Mouse (Mus musculus) stomach, postnatal 0 days (tissue): Measurements from ENCODE around the gene Arrdc4. TPM values are rescaled to one million over a fixed set of nuclear protein-coding genes. Genes with fewer than 3 reads are reported as not detected.

ENCODE experiments used
- ATAC-seq: fragments of 200-750 bp; cut with Nextera tagmentation; 2 replicates; pipeline ENCODE4 v1.8.0; 2017; ENCODE audit not compliant: low FRiP score, low TSS enrichment
- DNase-seq: peaks from one replicate; pipeline ENCODE4 v3.0.0-alpha.2; 2016; ENCODE audit warnings: low spot score
- H3K27ac ChIP-seq: fragments of 300-500 bp; sonication (generic); replicated peaks from 2 replicates; pipeline ENCODE4 v1.5.1; 2014; ENCODE audit warnings: mild to moderate bottlenecking, control low read depth
- H3K27me3 ChIP-seq: fragments of 300-500 bp; sonication (generic); 2 replicates; pipeline ENCODE4 v1.6.1; 2014; ENCODE audit warnings: low read length; ENCODE audit not compliant: control insufficient read depth, insufficient read depth
- H3K36me3 ChIP-seq: fragments of 300-500 bp; sonication (generic); 2 replicates; pipeline ENCODE4 v1.6.1; 2014; ENCODE audit warnings: low read length, mixed read lengths; ENCODE audit not compliant: control insufficient read depth, insufficient read depth
- H3K4me1 ChIP-seq: fragments of 300-500 bp; sonication (generic); replicated peaks from 2 replicates; pipeline ENCODE4 v1.6.1; 2014; ENCODE audit warnings: antibody characterized with exemption; ENCODE audit not compliant: control insufficient read depth, insufficient read depth
- H3K4me2 ChIP-seq: fragments of 300-500 bp; sonication (generic); replicated peaks from 2 replicates; pipeline ENCODE4 v1.6.1; 2014; ENCODE audit warnings: low read depth, mild to moderate bottlenecking, control low read depth, moderate library complexity
- H3K4me3 ChIP-seq: fragments of 300-500 bp; sonication (generic); 2 replicates; pipeline ENCODE4 v1.5.1; 2014; ENCODE audit warnings: low read depth, low read length, control low read depth
- H3K9ac ChIP-seq: fragments of 300-500 bp; sonication (generic); 2 replicates; pipeline ENCODE4 v1.6.1; 2014; ENCODE audit warnings: mild to moderate bottlenecking, low read length, control low read depth, mixed read lengths
- H3K9me3 ChIP-seq: fragments of 300-500 bp; sonication (generic); 2 replicates; pipeline ENCODE4 v1.6.1; 2016; ENCODE audit warnings: low read length; ENCODE audit not compliant: control insufficient read depth
- CTCF ChIP-seq: IDR thresholded peaks from 2 replicates; pipeline ENCODE4 v1.5.1; 2016; ENCODE audit warnings: antibody characterized with exemption, low read depth, mild to moderate bottlenecking, moderate library complexity
- EP300 ChIP-seq: optimal IDR thresholded peaks from 2 replicates; pipeline ENCODE3; 2016; ENCODE audit warnings: antibody characterized with exemption
- WGBS: fragments of 180-500 bp; shearing (Covaris S2); extraction: QIAGEN DNeasy Blood & Tissue Kit; methylation state at CpG from one replicate; pipeline ENCODE4 v1.1.7; 2014; 5-methylcytosine and 5-hydroxymethylcytosine counted together
- polyA plus RNA-seq: library from polyadenylated mRNA; unstranded; fragments of >200 nt; fragmentation: Nextera tagmentation; extraction: Ambion mirVana; gene quantifications from 2 replicates; pipeline ENCODE4 v1.2.1, GENCODE M21; 2015

The Arrdc4 gene
- 71.9 and 76.9 TPM in 2 replicates for polyA plus RNA-seq

DNA sequence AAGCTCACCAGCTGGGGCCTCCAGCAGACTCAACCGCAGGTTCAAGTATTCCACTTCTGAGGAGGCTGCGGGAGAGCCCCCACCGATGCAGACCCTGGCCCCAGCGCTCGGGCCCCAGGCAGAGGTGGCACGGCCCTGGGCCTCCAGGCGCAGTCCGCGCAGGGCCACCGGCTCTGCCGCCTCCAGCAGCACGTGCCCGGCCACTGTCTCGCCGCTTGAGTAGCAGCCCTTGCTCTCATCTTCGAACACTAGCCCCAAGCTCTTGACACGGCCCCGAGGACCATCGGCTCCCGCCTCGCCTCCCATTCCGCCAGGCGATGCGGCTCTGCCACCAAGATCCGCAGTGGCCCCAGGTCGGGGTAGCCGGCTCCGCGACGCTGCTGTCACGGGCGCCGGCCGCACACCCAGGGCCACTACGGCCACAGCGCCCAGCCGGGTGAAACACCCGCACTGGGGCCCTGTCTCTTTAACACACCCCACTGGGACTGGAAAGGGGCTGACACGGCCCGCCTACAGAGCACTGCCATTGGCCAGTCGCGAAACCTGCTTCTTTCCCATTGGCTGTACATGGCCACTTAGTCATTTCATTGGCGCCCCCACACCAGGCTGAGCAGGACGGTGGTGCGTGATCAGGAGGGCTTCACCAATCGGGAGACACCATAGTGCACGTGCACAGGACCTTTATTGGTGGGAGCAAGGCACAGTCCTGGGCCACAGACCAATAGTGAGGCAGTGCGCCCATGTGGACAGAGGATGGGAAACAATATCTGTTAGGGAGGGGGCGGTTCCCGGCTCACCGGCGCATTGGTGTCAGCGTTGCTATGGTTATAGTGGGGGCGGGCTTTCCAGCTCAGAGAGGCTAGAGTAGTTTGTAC lies at the start of gene Arrdc4:
Arrdc4 (minus strand) TSS at position 481 of the 875 bp plus-strand sequence.
- Histone ChIP-seq H3K27ac (peak within 1 kb of the TSS; percentile 98), H3K4me3 (peak within 1 kb of the TSS; percentile 92), H3K4me1 (0 out of 2 replicates have a peak, but pooled peaks cover 3% of the 10 kb centered on the region), H3K27me3 (no peaks in the 10 kb centered on the region), H3K9me3 (no peaks in the 10 kb centered on the region), H3K36me3 (no peaks in the 10 kb centered on the region; the same call in 1 of the 2 replicates), H3K9ac (peak within 1 kb of the TSS; percentile 98), H3K4me2 (peak within 1 kb of the TSS; percentile 82)
- ATAC-seq (peak; percentile 100), DNase-seq (peak; percentile 99)
- no peak; the same call in 1 of the 2 replicates for TF ChIP-seq CTCF
- peak; percentile 99 for TF ChIP-seq EP300
- under 1% methylated on average over 54 of the region's 54 CpGs for WGBS

- no peaks in the 10 kb centered on the region for H3K27me3 ChIP-seq
- H3K9ac ChIP-seq, result no peak overlapping the region
- H3K27ac ChIP-seq, result no peak overlapping the region
- H3K36me3 ChIP-seq, result no peaks in the 10 kb centered on the region
- no peak for DNase-seq
- no peak for TF ChIP-seq EP300
- no peak for TF ChIP-seq CTCF
- H3K4me1 ChIP-seq, result no peaks in the 10 kb centered on the region
- 70% methylated on average over 5 of the region's 5 CpGs for WGBS
- ATAC-seq, result no peak
- H3K9me3 ChIP-seq, result no peaks in the 10 kb centered on the region
- H3K4me2 ChIP-seq, result no peak overlapping the region
- H3K4me3 ChIP-seq, result no peak overlapping the region
Measured at GRCm38 (mm10) chr7:68795578-68795977, 46.5 kb upstream of the Arrdc4 start.

DNA sequence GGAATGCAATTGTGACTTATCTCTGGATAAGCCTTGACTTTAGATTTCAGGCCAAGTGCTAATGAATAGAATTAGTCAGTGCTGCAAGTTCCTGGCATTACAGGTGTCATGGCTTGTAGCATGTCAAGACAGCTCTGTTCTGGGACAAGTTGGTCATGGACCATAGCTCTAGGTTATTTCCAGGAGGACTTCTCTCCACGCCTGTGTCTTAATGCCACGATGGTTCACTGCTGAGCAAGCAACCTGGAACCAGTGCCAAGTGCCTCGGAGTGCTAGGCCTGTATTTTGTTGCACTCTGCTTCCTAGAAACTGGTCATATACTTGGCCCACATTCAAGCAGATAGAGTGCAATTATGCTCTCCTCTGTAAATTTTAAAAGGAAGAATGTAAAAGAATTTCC lies 39.7 kb upstream of the Arrdc4 start:
- Histone ChIP-seq H3K27me3 (no peaks in the 10 kb centered on the region), H3K4me1 (no peaks in the 10 kb centered on the region), H3K9ac (no peak overlapping the region), H3K4me2 (no peak overlapping the region), H3K4me3 (no peak overlapping the region), H3K27ac (no peak overlapping the region), H3K9me3 (no peaks in the 10 kb centered on the region), H3K36me3 (no peaks in the 10 kb centered on the region)
- no peak for DNase-seq
- no peak for ATAC-seq
- 45% methylated on average over 3 of the region's 3 CpGs for WGBS
- TF ChIP-seq CTCF, result no peak
- no peak for TF ChIP-seq EP300

DNA sequence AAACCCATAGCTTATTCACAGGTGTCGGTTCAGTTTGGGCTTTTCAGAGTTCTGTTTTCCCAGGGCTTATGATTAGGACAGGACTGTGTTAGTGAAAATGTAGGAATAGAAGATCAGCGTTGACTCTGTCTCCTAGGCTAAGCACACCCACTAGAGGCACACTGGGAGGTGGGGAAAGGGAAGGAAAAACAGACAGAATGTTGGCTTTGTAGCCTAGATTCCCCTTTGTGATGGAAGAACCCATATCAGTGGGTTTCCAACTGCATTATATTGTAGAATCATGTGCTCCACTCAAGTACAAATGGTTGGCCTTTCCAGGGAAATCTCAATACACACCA lies 22.7 kb upstream of the Arrdc4 start:
- H3K9me3 ChIP-seq, result no peaks in the 10 kb centered on the region
- 0 out of 2 replicates have a peak, but pooled peaks have one; percentile 21 for ATAC-seq
- no peaks in the 10 kb centered on the region for H3K4me1 ChIP-seq
- H3K27ac ChIP-seq, result no peak overlapping the region
- H3K4me3 ChIP-seq, result no peak overlapping the region
- no peak for DNase-seq
- no peaks in the 10 kb centered on the region for H3K36me3 ChIP-seq
- no peaks in the 10 kb centered on the region for H3K27me3 ChIP-seq
- TF ChIP-seq CTCF, result no peak
- TF ChIP-seq EP300, result no peak
- no peak overlapping the region for H3K4me2 ChIP-seq
- H3K9ac ChIP-seq, result no peak overlapping the region
- 51% methylated on average over 2 of the region's 2 CpGs for WGBS

DNA sequence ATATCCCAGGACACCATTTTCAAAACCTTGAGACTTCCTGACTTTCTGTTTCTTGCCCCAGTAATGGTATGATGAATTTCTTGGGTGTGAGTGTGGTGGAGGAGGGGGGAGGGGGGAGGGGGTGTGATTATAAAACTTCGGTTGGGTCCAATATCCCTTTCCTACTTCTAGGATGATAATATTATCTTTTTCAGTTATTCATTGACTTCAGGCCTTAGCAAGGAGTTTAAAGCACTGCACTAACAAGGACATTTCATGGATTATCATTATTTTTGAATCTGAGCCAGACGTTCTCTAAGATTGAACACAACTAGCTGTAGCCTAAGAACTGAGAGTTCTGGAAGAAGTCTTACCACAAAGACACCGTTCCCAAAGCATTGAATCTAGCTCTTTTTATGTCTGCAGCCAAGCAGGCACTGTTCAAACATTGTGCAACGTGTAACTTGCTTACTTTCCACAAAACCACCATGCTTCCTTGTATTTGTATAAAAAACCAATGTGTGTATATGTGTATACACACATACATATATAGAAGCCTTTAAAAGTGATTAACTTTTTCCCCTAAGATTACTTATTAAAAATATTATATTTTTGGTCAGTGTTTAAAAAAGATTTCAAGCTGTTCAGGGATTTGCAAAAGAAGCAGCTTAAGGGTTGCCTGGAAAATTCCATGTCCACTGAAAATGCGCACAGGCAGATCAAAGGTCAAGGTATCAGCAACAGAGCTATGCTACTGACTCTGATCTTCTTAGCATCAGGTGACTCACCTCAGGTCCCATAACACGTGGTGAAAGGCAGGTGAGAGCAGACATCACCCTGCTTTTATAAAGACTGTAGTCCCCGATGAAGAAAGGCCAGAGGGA lies 22.1 kb upstream of the Arrdc4 start:
- no peak overlapping the region for H3K27ac ChIP-seq
- no peaks in the 10 kb centered on the region for H3K36me3 ChIP-seq
- ATAC-seq (peak; percentile 82), DNase-seq (no peak)
- H3K27me3 ChIP-seq, result no peaks in the 10 kb centered on the region
- H3K9ac ChIP-seq, result no peak overlapping the region
- TF ChIP-seq EP300 (no peak), CTCF (no peak)
- H3K9me3 ChIP-seq, result no peaks in the 10 kb centered on the region
- no peaks in the 10 kb centered on the region for H3K4me1 ChIP-seq
- no peak overlapping the region for H3K4me2 ChIP-seq
- no peak overlapping the region for H3K4me3 ChIP-seq
- WGBS, result 43% methylated on average over 7 of the region's 7 CpGs
